ENCODE assay signal across 7 mouse cellular contexts in genomic region chr13:52976130-52976509, GRCm38 (mm10). TPM values are rescaled to one million over a fixed set of nuclear protein-coding genes. Genes with fewer than 3 reads are reported as not detected.
A peak's percentile ranks its signal among the peaks of the same experiment; 100 is the strongest.
DNase-seq lines count a peak whose midpoint lies in the region; ATAC-seq and TF ChIP-seq lines count a peak whose summit lies in the region.

No protein-coding gene starts in this region.

- H3K9me3 ChIP-seq in lung, postnatal 0 days (ENCODE audit: low read length), result no peaks in the 10 kb centered on the region
- no peaks in the 10 kb centered on the region for H3K9me3 ChIP-seq in hindbrain, postnatal 0 days (ENCODE audit: low read length)

- H3K4me2 ChIP-seq in lung, postnatal 0 days (replicated peaks; ENCODE audit: low read depth, low read length), result peak overlapping the region; percentile 99; the same call in 1 of the 2 replicates
- peak overlapping the region; percentile 78; the same call in 1 of the 2 replicates for H3K4me2 ChIP-seq in hindbrain, postnatal 0 days (ENCODE audit: low read depth, low read length)
- H3K4me2 ChIP-seq in myocyte (ENCODE audit: low read depth), result peak overlapping the region; percentile 95

- H3K27me3 ChIP-seq in lung, postnatal 0 days (replicated peaks; ENCODE audit: insufficient read depth, low read length), result no peaks in the 10 kb centered on the region
- H3K27me3 ChIP-seq in hindbrain, postnatal 0 days (ENCODE audit: insufficient read depth, low read length), result no peaks in the 10 kb centered on the region
- H3K27me3 ChIP-seq in myocyte (ENCODE audit: control insufficient read depth, insufficient read depth, insufficient read length), result no peaks in the 10 kb centered on the region

- no peak overlapping the region for H3K4me3 ChIP-seq in lung, postnatal 0 days (ENCODE audit: low read depth, low read length)
- no peak overlapping the region for H3K4me3 ChIP-seq in lung, adult 2 months (replicated peaks; ENCODE audit: extremely low read depth, low read depth, low read length)
- no peak overlapping the region for H3K4me3 ChIP-seq in embryonic fibroblast, embryonic 13.5 days (ENCODE audit: insufficient read depth, low read length)
- H3K4me3 ChIP-seq in hindbrain, postnatal 0 days (ENCODE audit: low read length), result no peak overlapping the region
- H3K4me3 ChIP-seq in myocyte, result peak overlapping the region; percentile 95

- H3K79me2 ChIP-seq in myocyte (ENCODE audit: control insufficient read depth, insufficient read depth), result peaks cover 87% of the 10 kb centered on the region

- H3ac ChIP-seq in myocyte (ENCODE audit: control insufficient read depth, insufficient read length), result no peak overlapping the region

- TF ChIP-seq POLR2A in lung, adult 2 months (IDR thresholded peaks at IDR 0.05; ENCODE audit: borderline replicate concordance, extremely low read depth, low read depth, low read length), result no peak
- TF ChIP-seq POLR2A in embryonic fibroblast, embryonic 13.5 days (IDR thresholded peaks at IDR 0.05; ENCODE audit: low read depth, low read length), result no peak
- TF ChIP-seq POLR2A in myocyte (IDR thresholded peaks at IDR 0.05; ENCODE audit: insufficient read length, low read depth), result no peak

- no peak overlapping the region for H3K27ac ChIP-seq in lung, postnatal 0 days (ENCODE audit: low read length)
- peak overlapping the region; percentile 92 for H3K27ac ChIP-seq in embryonic fibroblast, embryonic 13.5 days (ENCODE audit: insufficient read depth, low read length)
- H3K27ac ChIP-seq in hindbrain, postnatal 0 days, result no peak overlapping the region

- TF ChIP-seq CTCF in lung, postnatal 0 days (IDR thresholded peaks at IDR 0.05), result no peak
- TF ChIP-seq CTCF in lung, adult 2 months (IDR thresholded peaks at IDR 0.05; ENCODE audit: insufficient read depth, low read length), result no peak
- TF ChIP-seq CTCF in embryonic fibroblast, embryonic 13.5 days (IDR thresholded peaks at IDR 0.05; ENCODE audit: borderline replicate concordance, insufficient read depth, low read length), result no peak
- no peak for TF ChIP-seq CTCF in hindbrain, postnatal 0 days (IDR thresholded peaks at IDR 0.05; ENCODE audit: low read depth)

- H3K9ac ChIP-seq in lung, postnatal 0 days (replicated peaks; ENCODE audit: low read depth), result no peak overlapping the region
- H3K9ac ChIP-seq in hindbrain, postnatal 0 days (replicated peaks; ENCODE audit: low read length), result no peak overlapping the region

- TF ChIP-seq EP300 in lung, postnatal 0 days (IDR thresholded peaks at IDR 0.05), result no peak

- ATAC-seq in lung, postnatal 0 days, result no peak
- no peak for ATAC-seq in hindbrain, postnatal 0 days

- peak; percentile 45 for DNase-seq in lung, postnatal 0 days (ENCODE audit: low spot score)
- no peak for DNase-seq in lung, adult 2 months
- DNase-seq in hindbrain, postnatal 0 days (ENCODE audit: low spot score), result no peak
- DNase-seq in thymus, postnatal 4 days, result no peak
- no peak for DNase-seq in thymus, postnatal 14 days

- H3K36me3 ChIP-seq in lung, postnatal 0 days (ENCODE audit: insufficient read depth, low read length), result no peaks in the 10 kb centered on the region
- H3K36me3 ChIP-seq in hindbrain, postnatal 0 days (ENCODE audit: insufficient read depth, low read length), result no peaks in the 10 kb centered on the region
- peaks cover 9% of the 10 kb centered on the region for H3K36me3 ChIP-seq in myocyte (ENCODE audit: control insufficient read depth, insufficient read depth)

- WGBS in lung, postnatal 0 days, result 43% methylated on average over 8 of the region's 8 CpGs
- WGBS in lung, adult 2 months, result 39% methylated on average over 8 of the region's 8 CpGs
- 41% methylated on average over 8 of the region's 8 CpGs for WGBS in hindbrain, postnatal 0 days

- peaks cover 9% of the 10 kb centered on the region; the same call in 1 of the 2 replicates for H3K4me1 ChIP-seq in lung, postnatal 0 days (ENCODE audit: insufficient read depth, low read depth, low read length)
- H3K4me1 ChIP-seq in lung, adult 2 months (ENCODE audit: control insufficient read depth, insufficient read depth, low read length), result peaks cover 4% of the 10 kb centered on the region; the same call in 1 of the 2 replicates
- peaks cover 11% of the 10 kb centered on the region; the same call in 1 of the 2 replicates for H3K4me1 ChIP-seq in embryonic fibroblast, embryonic 13.5 days (ENCODE audit: control insufficient read depth, insufficient read depth, low read length)
- H3K4me1 ChIP-seq in hindbrain, postnatal 0 days (ENCODE audit: insufficient read depth, low read length), result peaks cover 10% of the 10 kb centered on the region; the same call in 1 of the 2 replicates

TF ChIP-seq in myocyte, 11 proteins besides CTCF, POLR2A, EP300 and RAD21:
- TF ChIP-seq MYOG (IDR thresholded peaks at IDR 0.05; ENCODE audit: control insufficient read depth in 1 of 3, insufficient read depth in 1 of 3, insufficient read length in 2 of 3, low read depth in 2 of 3), result no peak
- no peak for TF ChIP-seq E2F4 (IDR thresholded peaks at IDR 0.05; ENCODE audit: insufficient read depth)
- TF ChIP-seq MYOD1 (IDR thresholded peaks at IDR 0.05; ENCODE audit: control insufficient read depth in 1 of 3, insufficient read length in 2 of 3, low read depth in 2 of 3), result no peak
- TF ChIP-seq SRF (IDR thresholded peaks at IDR 0.05; ENCODE audit: control insufficient read depth, insufficient read length, low read depth), result no peak
- no peak for TF ChIP-seq TCF3 (IDR thresholded peaks at IDR 0.05; ENCODE audit: insufficient read length, low read depth)
- no peak for TF ChIP-seq TCF12 (IDR thresholded peaks at IDR 0.05; ENCODE audit: insufficient read depth, poor library complexity, severe bottlenecking)
- TF ChIP-seq USF1 (IDR thresholded peaks at IDR 0.05; ENCODE audit: low read depth), result no peak
- no peak for TF ChIP-seq POLR2AphosphoS2 (IDR thresholded peaks at IDR 0.05; ENCODE audit: insufficient read length, low read depth)
- TF ChIP-seq MAX (IDR thresholded peaks at IDR 0.05; ENCODE audit: low read depth), result no peak
- TF ChIP-seq CEBPB (IDR thresholded peaks at IDR 0.05; ENCODE audit: insufficient read depth, poor library complexity, severe bottlenecking), result no peak
- no peak for TF ChIP-seq REST (IDR thresholded peaks at IDR 0.05; ENCODE audit: insufficient read depth, insufficient read length)
TF ChIP-seq in myocyte: peak in this region for 0.

RNA-seq across cellular contexts. Expression of gene Nfil3, which starts 4.8 kb away (rescaled TPM):
- polyA plus RNA-seq in lung, postnatal 0 days (2015; fragmentation: Nextera tagmentation; extraction: Ambion mirVana), result 18.6 and 18.7 TPM in 2 replicates
- 2.6 and 4.5 TPM in 2 replicates for polyA plus RNA-seq in lung, adult 2 months (2012; rRNA removed)
- 36.2 and 39.9 TPM in 2 replicates for polyA plus RNA-seq in embryonic fibroblast, embryonic 13.5 days (2011; ENCODE audit: insufficient read length, low read depth, missing spikeins)
- 16.4 and 17.9 TPM in 2 replicates for total RNA-seq in hindbrain, postnatal 0 days (2014; rRNA removed)
- 27.2 and 28.3 TPM in 2 replicates for polyA plus RNA-seq in hindbrain, postnatal 0 days (2015; fragmentation: Nextera tagmentation; extraction: Ambion mirVana)
- 60.6 TPM for polyA plus RNA-seq in myocyte (2012; fragmentation: generic; extraction: Trizol)

RNA-seq across cellular contexts. Expression of gene Auh, which starts 46.6 kb away (rescaled TPM):
- 43.3 and 45.1 TPM in 2 replicates for polyA plus RNA-seq in lung, postnatal 0 days (2015; fragmentation: Nextera tagmentation; extraction: Ambion mirVana)
- 17.7 and 24.9 TPM in 2 replicates for polyA plus RNA-seq in lung, adult 2 months (2012; rRNA removed)
- 26.8 and 29.9 TPM in 2 replicates for polyA plus RNA-seq in embryonic fibroblast, embryonic 13.5 days (2011; ENCODE audit: insufficient read length, low read depth, missing spikeins)
- 39.3 and 41.5 TPM in 2 replicates for total RNA-seq in hindbrain, postnatal 0 days (2014; rRNA removed)
- polyA plus RNA-seq in hindbrain, postnatal 0 days (2015; fragmentation: Nextera tagmentation; extraction: Ambion mirVana), result 65.9 and 72.8 TPM in 2 replicates
- polyA plus RNA-seq in myocyte (2012; fragmentation: generic; extraction: Trizol), result 17.4 TPM
